Mouse (Mus musculus): ENCODE results near the gene Gm49342.
A peak's percentile ranks its signal among the peaks of the same experiment; 100 is the strongest.
"Not testable (repeated sequence)": the region's sequence is repeated elsewhere in the genome, so short reads cannot be mapped to it uniquely, and the experiment has no call there.

Gm49342 gene

GRCm38 (mm10) chr14:50931493-50932020 is 12.8 kb upstream of the Gm49342 start:
- peak; percentile 38 for DNase-seq (ENCODE audit: extremely low read depth, low read depth)

- no peak for DNase-seq (ENCODE audit: extremely low read depth, low read depth)
These were observed 7.7 kb upstream of the Gm49342 start for GRCm38 (mm10) chr14:50936649-50937048.

GRCm38 (mm10) chr14:50938119-50938908 is 6.0 kb upstream of the Gm49342 start:
- DNase-seq (ENCODE audit: extremely low read depth, low read depth), result no peak

- DNase-seq (ENCODE audit: extremely low read depth, low read depth), result peak; percentile 81
These were observed 5.4 kb upstream of the Gm49342 start for GRCm38 (mm10) chr14:50938940-50939339.

GRCm38 (mm10) chr14:50944668-50945033 is 334 bp downstream of the Gm49342 start:
- DNase-seq (ENCODE audit: extremely low read depth, low read depth), result not testable (repeated sequence)

- not testable (repeated sequence) for DNase-seq (ENCODE audit: extremely low read depth, low read depth)
These were observed 764 bp downstream of the Gm49342 start for GRCm38 (mm10) chr14:50945081-50945480.

GRCm38 (mm10) chr14:50945526-50945925 is 1.2 kb downstream of the Gm49342 start:
- not testable (repeated sequence) for DNase-seq (ENCODE audit: extremely low read depth, low read depth)

- DNase-seq (ENCODE audit: extremely low read depth, low read depth), result no peak
These were observed 11.2 kb downstream of the Gm49342 start for GRCm38 (mm10) chr14:50955487-50955886.

- DNase-seq (ENCODE audit: extremely low read depth, low read depth), result not testable (repeated sequence)
These were observed 11.7 kb downstream of the Gm49342 start, which contains the start of gene Pnp2 for GRCm38 (mm10) chr14:50955942-50956508. Gene Pnp2, plus strand, starts transcription at chr14:50955992.

- not testable (repeated sequence) for DNase-seq (ENCODE audit: extremely low read depth, low read depth)
These were observed 12.4 kb downstream of the Gm49342 start for GRCm38 (mm10) chr14:50956724-50957123.

GRCm38 (mm10) chr14:50957146-50957545 is 12.8 kb downstream of the Gm49342 start:
- not testable (repeated sequence) for DNase-seq (ENCODE audit: extremely low read depth, low read depth)

GRCm38 (mm10) chr14:50958289-50958995 is 14.1 kb downstream of the Gm49342 start:
- DNase-seq (ENCODE audit: extremely low read depth, low read depth), result not testable (repeated sequence)

- no peak for DNase-seq (ENCODE audit: extremely low read depth, low read depth)
These were observed 24.1 kb downstream of the Gm49342 start for GRCm38 (mm10) chr14:50968216-50968980.

- no peak for DNase-seq (ENCODE audit: extremely low read depth, low read depth)
These were observed 24.7 kb downstream of the Gm49342 start for GRCm38 (mm10) chr14:50969041-50969440.

GRCm38 (mm10) chr14:50969558-50970544 is 25.5 kb downstream of the Gm49342 start:
- no peak for DNase-seq (ENCODE audit: extremely low read depth, low read depth)

- DNase-seq (ENCODE audit: extremely low read depth, low read depth), result peak; percentile 25
These were observed 26.5 kb downstream of the Gm49342 start for GRCm38 (mm10) chr14:50970822-50971221.

- not testable (repeated sequence) for DNase-seq (ENCODE audit: extremely low read depth, low read depth)
These were observed 28.7 kb downstream of the Gm49342 start for GRCm38 (mm10) chr14:50973054-50973453.

- DNase-seq (ENCODE audit: extremely low read depth, low read depth), result no peak
These were observed 29.4 kb downstream of the Gm49342 start for GRCm38 (mm10) chr14:50973700-50974099.

GRCm38 (mm10) chr14:50975001-50975400 is 30.7 kb downstream of the Gm49342 start:
- DNase-seq (ENCODE audit: extremely low read depth, low read depth), result no peak

- no peak for DNase-seq (ENCODE audit: extremely low read depth, low read depth)
These were observed 32.4 kb downstream of the Gm49342 start for GRCm38 (mm10) chr14:50976674-50977073.
